Mouse (Mus musculus) left cerebral cortex, adult 11 months (tissue): Measurements from ENCODE around the gene Slc16a9.

Experiments used
- DNase-seq: peaks from one replicate; pipeline ENCODE4 v3.0.0; 2022; ENCODE audit warnings: low spot score

Slc16a9 gene

GRCm38 (mm10) chr10:70250354-70250753 is 5.5 kb downstream of the Slc16a9 start:
- DNase-seq = no peak

DNA sequence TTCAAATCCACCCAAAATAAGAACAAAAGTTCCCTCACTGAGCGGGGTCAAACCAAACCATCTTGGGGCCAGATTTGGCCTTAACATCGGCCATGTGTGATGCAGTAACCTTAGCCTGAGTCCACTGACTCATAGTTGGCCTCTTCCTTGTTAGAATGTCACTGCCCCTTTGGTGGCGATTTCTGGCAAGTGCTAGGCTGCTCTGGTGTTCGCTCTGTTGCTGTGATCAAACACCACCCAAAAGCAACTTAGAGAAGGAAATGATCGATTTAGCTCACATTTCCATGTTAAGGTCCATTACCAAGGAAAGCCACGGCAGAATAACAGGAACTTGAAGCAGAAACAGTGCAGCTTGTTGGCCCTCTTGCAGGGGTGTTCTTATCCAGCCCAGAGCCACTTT is 5.9 kb downstream of the Slc16a9 start:
- DNase-seq = no peak

- no peak for DNase-seq
These were observed 9.8 kb downstream of the Slc16a9 start for GRCm38 (mm10) chr10:70254666-70255065.

GRCm38 (mm10) chr10:70255601-70256210 is 10.8 kb downstream of the Slc16a9 start:
- no peak for DNase-seq

DNA sequence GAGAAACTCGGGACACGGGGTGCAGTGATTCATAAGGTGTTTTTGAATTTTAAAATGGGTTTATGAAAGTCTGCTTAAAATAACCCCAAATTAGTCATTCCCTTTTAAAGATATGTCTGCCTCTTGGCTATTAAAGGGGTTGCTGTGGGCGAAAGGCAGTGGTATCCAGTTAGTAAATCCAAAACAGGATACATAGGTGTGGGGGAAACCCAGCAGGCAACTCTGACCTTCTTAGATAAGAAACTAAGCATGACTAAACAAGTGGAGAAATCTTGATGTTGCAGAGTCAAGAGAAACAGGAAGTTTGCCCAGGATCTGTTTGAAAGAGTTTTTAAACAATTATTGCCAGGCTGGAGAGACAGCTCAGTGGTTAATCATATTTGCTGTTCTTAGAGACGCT is 12.1 kb downstream of the Slc16a9 start:
- DNase-seq = no peak

GRCm38 (mm10) chr10:70260904-70261303 is 16.0 kb downstream of the Slc16a9 start:
- no peak for DNase-seq

- DNase-seq = no peak
These were observed 17.2 kb downstream of the Slc16a9 start for GRCm38 (mm10) chr10:70262051-70262450.

DNA sequence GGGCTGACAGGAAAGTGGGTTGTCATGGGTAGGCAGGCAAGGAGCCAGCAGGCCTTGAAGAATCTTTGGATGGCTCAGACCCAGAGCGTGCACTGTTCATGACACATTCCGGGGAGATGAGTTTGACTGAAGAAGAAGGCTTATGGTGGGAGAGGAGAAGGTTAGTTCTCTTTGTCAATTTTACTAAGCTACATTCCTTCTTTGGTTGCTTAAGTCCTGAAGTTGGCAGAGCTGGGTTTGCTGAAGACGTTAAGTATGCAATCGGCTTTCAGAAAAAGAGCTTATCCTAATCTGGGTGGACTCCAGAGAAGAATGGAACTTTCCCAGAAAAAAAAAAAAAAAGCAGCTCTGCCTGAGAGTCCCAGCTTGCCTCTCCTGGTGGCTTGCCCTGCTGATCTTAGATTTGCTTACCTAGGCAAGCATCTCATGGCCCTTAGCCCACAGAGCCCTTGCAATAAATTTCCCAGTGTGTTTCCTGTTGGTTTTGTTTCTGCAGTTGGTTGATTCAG is 18.8 kb downstream of the Slc16a9 start:
- DNase-seq = no peak

DNA sequence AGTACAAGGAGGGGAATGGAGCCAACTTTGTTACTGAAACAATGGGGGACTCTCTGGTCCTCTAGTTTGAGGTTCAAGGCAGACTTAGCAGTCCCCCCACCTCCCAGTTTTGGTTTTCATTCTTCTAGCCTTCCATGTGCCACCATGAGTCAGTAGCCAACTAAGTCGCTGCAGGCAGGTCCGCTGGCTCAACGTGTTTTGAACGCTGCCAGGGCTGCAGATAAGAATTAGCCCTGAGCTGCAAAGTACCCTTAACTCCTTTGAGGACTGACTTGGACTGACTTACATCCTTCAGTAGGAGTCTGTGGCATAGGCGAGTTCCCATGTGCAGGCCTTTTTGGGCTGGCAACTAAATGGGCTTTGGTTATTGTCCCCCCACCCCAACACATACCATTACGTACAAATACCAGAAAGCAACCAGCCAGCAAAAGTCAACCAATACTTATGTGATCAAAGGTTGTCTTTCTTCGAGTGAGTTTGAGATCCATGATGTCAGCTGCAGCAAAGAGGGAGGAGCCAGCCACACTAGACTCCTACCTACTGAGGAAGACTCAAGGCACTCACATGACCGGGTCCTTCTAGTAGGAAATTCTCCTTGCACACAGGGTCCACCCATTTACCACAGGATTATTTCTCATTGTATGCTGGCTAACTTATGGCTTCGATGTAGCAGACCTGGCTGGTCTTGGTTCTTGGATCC is 19.6 kb downstream of the Slc16a9 start:
- no peak for DNase-seq

- no peak for DNase-seq
These were observed 21.6 kb downstream of the Slc16a9 start for GRCm38 (mm10) chr10:70266501-70266900.

DNA sequence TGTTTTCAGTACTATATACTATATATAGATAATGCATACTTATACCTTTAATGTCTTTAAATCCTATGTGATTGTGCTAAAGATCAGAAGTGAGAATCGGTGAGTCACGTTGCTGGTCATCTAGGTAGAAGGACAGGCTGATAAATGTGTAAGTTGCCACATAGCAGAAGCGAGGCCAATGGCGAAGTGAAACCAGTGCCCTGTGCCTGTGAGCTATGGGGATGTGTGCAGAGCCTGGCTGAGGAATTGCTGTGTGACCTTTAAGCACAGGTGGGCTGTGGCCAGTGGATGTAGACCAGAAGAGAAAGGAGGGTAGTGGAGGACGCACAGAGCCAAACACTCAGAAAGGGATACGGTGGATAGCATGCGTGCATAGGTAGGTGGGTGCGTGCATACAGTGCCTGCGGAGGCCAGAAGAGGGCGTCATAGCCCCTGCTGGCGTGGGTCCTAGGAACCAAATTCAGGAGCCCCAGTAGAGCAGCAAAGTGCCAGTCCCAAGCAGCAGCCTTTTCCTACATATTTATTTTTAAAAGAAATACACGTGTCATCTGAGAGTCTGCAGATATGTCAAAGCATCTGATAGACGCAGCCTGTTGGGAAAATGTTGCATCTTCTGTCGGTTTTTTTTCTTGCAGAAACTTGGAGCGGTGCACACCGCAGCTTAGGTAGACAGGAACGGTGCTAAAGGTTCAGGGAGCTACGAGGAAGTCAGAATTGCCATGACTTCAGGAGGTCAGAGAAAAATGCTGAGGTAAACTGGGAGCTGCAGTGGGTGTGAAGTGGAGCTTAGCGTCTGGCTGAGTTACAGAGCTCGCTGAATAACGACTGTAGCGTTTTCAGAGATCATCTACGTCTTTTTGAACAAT is 23.9 kb downstream of the Slc16a9 start:
- DNase-seq = no peak

GRCm38 (mm10) chr10:70269447-70269787 is 24.5 kb downstream of the Slc16a9 start:
- DNase-seq = no peak

DNA sequence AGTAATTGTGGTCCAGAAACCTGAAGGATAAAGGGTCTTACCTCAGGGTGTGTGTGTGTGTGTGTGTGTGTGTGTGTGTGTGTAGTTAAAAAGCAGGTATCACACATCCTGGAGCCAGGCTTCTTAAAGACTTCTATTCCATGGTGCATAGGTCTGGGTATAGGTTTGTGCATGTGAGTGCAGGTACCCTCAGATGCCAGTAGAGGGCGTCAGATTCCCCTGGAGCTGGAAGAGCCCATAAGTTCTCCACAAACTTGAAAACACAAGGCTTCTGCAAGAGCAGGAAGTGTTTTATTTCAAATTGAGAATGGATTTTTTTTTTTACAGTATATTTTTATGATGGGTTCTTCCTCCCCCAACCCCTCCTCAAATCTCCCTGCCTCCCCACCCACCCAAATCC is 31.8 kb downstream of the Slc16a9 start:
- DNase-seq = no peak

- no peak for DNase-seq
These were observed 34.4 kb downstream of the Slc16a9 start for GRCm38 (mm10) chr10:70279349-70279748.

GRCm38 (mm10) chr10:70287825-70288235 is 42.9 kb downstream of the Slc16a9 start:
- no peak for DNase-seq

- DNase-seq = no peak
These were observed 43.8 kb downstream of the Slc16a9 start for GRCm38 (mm10) chr10:70288406-70289327.

DNA sequence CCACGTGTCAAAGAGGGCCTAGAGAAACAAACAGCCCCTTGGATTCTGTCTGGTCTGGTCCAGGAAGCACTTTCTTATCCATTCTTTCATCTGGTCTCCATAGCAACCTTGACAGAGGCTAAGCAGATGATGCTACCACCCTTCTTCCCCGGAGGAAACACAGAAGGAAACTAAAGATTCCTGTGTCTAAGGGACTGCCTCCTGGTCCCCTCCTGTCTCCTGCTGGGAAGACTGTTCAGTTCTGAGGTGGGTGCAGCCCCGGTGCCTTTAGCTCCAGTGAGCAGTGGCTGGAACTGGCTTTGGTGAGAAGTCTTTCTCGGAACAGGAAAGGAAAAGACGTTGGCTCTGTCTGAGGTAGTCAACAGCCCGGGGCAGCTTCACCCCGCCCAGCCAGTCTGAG is 47.1 kb downstream of the Slc16a9 start:
- no peak for DNase-seq

- DNase-seq = no peak
These were observed 49.2 kb downstream of the Slc16a9 start for GRCm38 (mm10) chr10:70294094-70294493.

DNA sequence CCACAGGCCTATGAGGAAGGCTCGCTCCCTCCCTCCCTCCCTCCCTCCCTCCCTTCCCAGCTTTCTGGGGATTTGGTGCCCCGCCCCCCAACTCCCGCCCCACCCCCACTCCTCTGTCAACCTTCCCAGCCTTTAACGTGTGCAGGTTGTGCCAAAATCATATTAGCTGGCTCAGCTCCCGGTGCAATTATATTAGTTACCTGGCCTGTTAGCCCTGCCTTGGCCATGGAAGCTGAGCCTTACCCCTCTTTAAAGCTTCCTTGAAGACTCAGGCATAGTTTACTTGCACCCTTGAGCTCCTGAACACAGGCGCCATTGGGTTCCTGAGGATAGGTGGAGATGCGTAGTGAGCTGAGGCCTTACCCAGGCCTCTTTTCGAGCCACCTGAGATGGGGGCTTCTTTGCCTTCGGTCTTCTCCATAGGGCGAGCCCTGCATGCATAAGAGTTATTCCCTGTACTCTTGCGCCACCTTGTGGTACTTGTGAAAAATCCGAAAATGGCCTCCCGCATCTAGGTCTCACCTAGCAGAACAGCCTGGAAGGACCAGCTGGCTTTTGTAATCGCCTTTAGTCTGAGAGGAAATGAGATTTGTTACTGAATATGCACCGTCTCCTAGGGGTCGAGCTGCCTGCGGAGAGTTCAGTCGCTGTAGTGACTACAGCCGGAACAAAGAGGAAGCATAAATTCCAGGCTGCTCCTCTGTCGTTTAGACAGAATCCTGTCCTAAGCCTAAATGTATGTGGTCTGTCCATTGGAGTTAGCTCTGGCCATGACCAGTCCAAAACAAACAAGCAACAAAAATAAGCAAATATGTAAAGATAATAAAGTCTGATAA is 51.8 kb downstream of the Slc16a9 start:
- DNase-seq = peak; percentile 76

DNA sequence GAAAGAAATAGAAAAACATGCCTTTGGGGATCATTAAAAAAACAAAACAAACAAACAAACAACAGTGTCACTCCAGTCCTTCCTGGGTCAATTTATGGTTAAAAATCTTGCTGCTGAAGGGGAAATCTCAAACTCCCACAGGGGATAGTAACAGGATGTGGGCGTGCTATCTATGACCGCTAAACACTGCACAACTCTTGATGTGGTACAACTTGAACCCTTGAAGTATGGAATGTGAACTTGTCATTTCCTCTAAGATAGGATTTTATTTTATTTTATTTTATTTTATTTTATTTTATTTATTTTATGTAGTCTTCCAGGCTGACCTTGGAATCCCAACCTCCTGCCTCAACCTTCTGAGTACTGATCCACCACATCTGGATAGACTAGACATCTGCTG is 54.2 kb downstream of the Slc16a9 start:
- no peak for DNase-seq

DNA sequence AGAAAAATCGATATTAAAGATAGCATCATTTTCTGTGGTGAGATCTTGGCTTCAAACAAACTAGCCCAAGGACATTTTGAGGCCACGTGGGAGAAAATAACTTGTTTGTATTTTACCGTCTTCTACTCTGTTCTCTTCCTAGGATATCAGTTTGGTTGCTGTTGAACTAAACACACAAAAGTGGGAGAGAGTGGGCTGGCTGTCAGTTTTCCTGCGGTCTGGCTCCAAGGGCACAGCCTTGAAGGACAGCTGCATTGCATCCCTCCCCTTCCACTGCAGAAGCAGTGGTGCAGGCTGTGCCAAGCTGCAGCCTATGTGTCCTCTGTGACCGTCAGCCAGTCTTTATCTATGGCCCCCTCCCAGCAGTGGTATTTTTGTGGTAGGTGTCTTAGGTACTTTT is 54.8 kb downstream of the Slc16a9 start:
- DNase-seq = no peak
